Mouse (Mus musculus) stomach, postnatal 0 days (tissue): ENCODE data around the gene Slc22a23.

Experiments
- CTCF ChIP-seq: IDR thresholded peaks from 2 replicates; pipeline ENCODE4 v1.5.1; 2016; ENCODE audit warnings: antibody characterized with exemption, low read depth, mild to moderate bottlenecking, moderate library complexity
- EP300 ChIP-seq: optimal IDR thresholded peaks from 2 replicates; pipeline ENCODE3; 2016; ENCODE audit warnings: antibody characterized with exemption

- TF ChIP-seq CTCF (peak; percentile 53), EP300 (no peak)
These were observed 50.8 kb downstream of the Slc22a23 start for GRCm38 (mm10) chr13:34294212-34294611.
